Mouse (Mus musculus) neural tube, embryonic 12.5 days (tissue): ENCODE measurements around the gene Olfr1386. TPM values are rescaled to one million over a fixed set of nuclear protein-coding genes. Genes with fewer than 3 reads are reported as not detected.

ENCODE experiments used
- polyA plus RNA-seq: library from polyadenylated mRNA; unstranded; fragments of >200 nt; fragmentation: Nextera tagmentation; extraction: Ambion mirVana; gene quantifications from 2 replicates; pipeline ENCODE4 v1.2.1, GENCODE M21; 2016

The Olfr1386 gene
- polyA plus RNA-seq, 1 experiment from 2014 or later = not detected

Other genes starting within 250 kb of the Olfr1386 start
- 36.6 and 36.7 TPM in 2 replicates for gene Mgat1, start 220.9 kb upstream of the Olfr1386 start, polyA plus RNA-seq
- gene Olfr1393, start 186.7 kb upstream of the Olfr1386 start, polyA plus RNA-seq = 0.06 TPM in 1 of 2 replicates, not detected in the other
- 0.20 TPM in 1 of 2 replicates, not detected in the other for gene Olfr1392, start 179.8 kb upstream of the Olfr1386 start, polyA plus RNA-seq
- gene Olfr10, start 160.3 kb upstream of the Olfr1386 start, polyA plus RNA-seq = not detected in 2 replicates
- not detected in 2 replicates for gene Olfr1391, start 142.3 kb upstream of the Olfr1386 start, polyA plus RNA-seq
- not detected in 2 replicates for gene Olfr1390, start 129.9 kb upstream of the Olfr1386 start, polyA plus RNA-seq
- not detected in 2 replicates for gene Olfr1389, start 42.0 kb upstream of the Olfr1386 start, polyA plus RNA-seq
- 0.06 TPM in 1 of 2 replicates, not detected in the other for gene Olfr1388, start 28.4 kb upstream of the Olfr1386 start, polyA plus RNA-seq
- not detected in 2 replicates for gene Olfr1387, start 9.7 kb upstream of the Olfr1386 start, polyA plus RNA-seq
- gene Olfr1385, start 24.0 kb downstream of the Olfr1386 start, polyA plus RNA-seq = not detected in 2 replicates
- not detected in 2 replicates for gene Olfr1384, start 41.7 kb downstream of the Olfr1386 start, polyA plus RNA-seq
- not detected in 2 replicates for gene Olfr1383, start 54.6 kb downstream of the Olfr1386 start, polyA plus RNA-seq
- not detected in 2 replicates for gene Olfr1382, start 63.2 kb downstream of the Olfr1386 start, polyA plus RNA-seq
- gene Olfr1381, start 78.4 kb downstream of the Olfr1386 start, polyA plus RNA-seq = not detected in 2 replicates
- not detected in 2 replicates for gene Olfr1380, start 91.8 kb downstream of the Olfr1386 start, polyA plus RNA-seq
- 2.4 and 2.8 TPM in 2 replicates for gene Flt4, start 144.2 kb downstream of the Olfr1386 start, polyA plus RNA-seq
- not detected in 2 replicates for gene Scgb3a1, start 198.6 kb downstream of the Olfr1386 start, polyA plus RNA-seq
- gene Cnot6, start 247.7 kb downstream of the Olfr1386 start, polyA plus RNA-seq = 81.5 and 82.9 TPM in 2 replicates